Comparison of ENCODE assay signal across 25 mouse cellular contexts in genomic region chr12:73223872-73224271, GRCm38 (mm10).
DNase-seq lines count a peak whose midpoint lies in the region; ATAC-seq lines count a peak whose summit lies in the region.
"Had no signal": no experiment of that assay in that cellular context is flagged by ENCODE, and none has a peak within 500 bp of the region (broad histone marks: within the 10 kb centered on the region; RNA-seq: fewer than 3 reads in every experiment).

No protein-coding gene starts in this region.

- H3K27ac ChIP-seq in kidney, embryonic 15.5 days: no peak overlapping the region
- H3K27ac ChIP-seq in embryonic facial prominence, embryonic 15.5 days (replicated peaks): peak overlapping the region; percentile 44
- H3K27ac ChIP-seq in forebrain, embryonic 13.5 days: no peak overlapping the region
- H3K27ac ChIP-seq: embryonic facial prominence, embryonic 13.5 days; hindbrain, embryonic 10.5 days; intestine, embryonic 15.5 days; layer of hippocampus, adult 2 months; midbrain, embryonic 13.5 days had no signal

- H3K27me3 ChIP-seq in kidney, embryonic 15.5 days: no peaks in the 10 kb centered on the region
- H3K27me3 ChIP-seq in embryonic facial prominence, embryonic 15.5 days: no peaks in the 10 kb centered on the region
- H3K27me3 ChIP-seq in forebrain, embryonic 13.5 days: no peaks in the 10 kb centered on the region
- H3K27me3 ChIP-seq: embryonic facial prominence, embryonic 13.5 days; heart, embryonic 12.5 days; intestine, embryonic 15.5 days; megakaryocyte, embryonic 14.5 days; midbrain, embryonic 13.5 days had no signal

- DNase-seq in kidney, postnatal 14 days: peak; percentile 23
- peak; percentile 22 for DNase-seq in retina, embryonic 14.5 days (ENCODE audit: low spot score)
- no peak for DNase-seq in retina, postnatal 1 day
- peak; percentile 40 for DNase-seq in lung, postnatal 36 days
- no peak for DNase-seq in left cerebral cortex, adult 18-20 months (ENCODE audit: low spot score in 2 of 2)
- DNase-seq: adrenal gland, postnatal 14 days; cerebellum, adult 9-10 months; gastrocnemius, postnatal 25 days; heart, adult 18-20 months; heart, postnatal 10 days; liver, postnatal 0 days; right cerebral cortex, postnatal 25 days; spleen, adult 18-20 months had no signal

- no peak overlapping the region for H3K9ac ChIP-seq in kidney, embryonic 15.5 days
- no peak overlapping the region for H3K9ac ChIP-seq in embryonic facial prominence, embryonic 15.5 days
- no peak overlapping the region for H3K9ac ChIP-seq in forebrain, embryonic 13.5 days
- H3K9ac ChIP-seq: embryonic facial prominence, embryonic 13.5 days; heart, embryonic 12.5 days; intestine, embryonic 15.5 days; liver, postnatal 0 days; midbrain, embryonic 13.5 days had no signal

- no peak overlapping the region for H3K4me3 ChIP-seq in kidney, embryonic 15.5 days (replicated peaks)
- H3K4me3 ChIP-seq in embryonic facial prominence, embryonic 15.5 days (replicated peaks): no peak overlapping the region
- H3K4me3 ChIP-seq in forebrain, embryonic 13.5 days: no peak overlapping the region
- H3K4me3 ChIP-seq: embryonic facial prominence, embryonic 13.5 days; heart, embryonic 12.5 days; hindbrain, embryonic 10.5 days; intestine, embryonic 15.5 days; layer of hippocampus, adult 2 months; megakaryocyte, embryonic 14.5 days; midbrain, embryonic 13.5 days had no signal

- H3K36me3 ChIP-seq in kidney, embryonic 15.5 days: peaks cover 20% of the 10 kb centered on the region
- H3K36me3 ChIP-seq in embryonic facial prominence, embryonic 15.5 days: peaks cover 14% of the 10 kb centered on the region
- H3K36me3 ChIP-seq in forebrain, embryonic 13.5 days (ENCODE audit: poor library complexity, severe bottlenecking): peaks cover 7% of the 10 kb centered on the region
- H3K36me3 ChIP-seq: intestine, embryonic 15.5 days had no signal

- no peak overlapping the region for H3K4me2 ChIP-seq in kidney, embryonic 15.5 days
- no peak overlapping the region for H3K4me2 ChIP-seq in embryonic facial prominence, embryonic 15.5 days (replicated peaks)
- H3K4me2 ChIP-seq in forebrain, embryonic 13.5 days: no peak overlapping the region
- H3K4me2 ChIP-seq: embryonic facial prominence, embryonic 13.5 days; heart, embryonic 12.5 days; intestine, embryonic 15.5 days; midbrain, embryonic 13.5 days had no signal

- H3K4me1 ChIP-seq in kidney, embryonic 15.5 days: no peaks in the 10 kb centered on the region
- no peaks in the 10 kb centered on the region for H3K4me1 ChIP-seq in embryonic facial prominence, embryonic 15.5 days
- H3K4me1 ChIP-seq in forebrain, embryonic 13.5 days: no peaks in the 10 kb centered on the region
- H3K4me1 ChIP-seq: heart, embryonic 12.5 days; hindbrain, embryonic 10.5 days; intestine, embryonic 15.5 days; megakaryocyte, embryonic 14.5 days; midbrain, embryonic 13.5 days had no signal

- ATAC-seq in kidney, embryonic 15.5 days (replicated peaks; ENCODE audit: low FRiP score): no peak
- ATAC-seq in embryonic facial prominence, embryonic 15.5 days (ENCODE audit: insufficient number of reproducible peaks, low FRiP score, low TSS enrichment, low read depth): no peak
- ATAC-seq in forebrain, embryonic 13.5 days: no peak
- ATAC-seq: forebrain, embryonic 16.5 days; hindbrain, embryonic 16.5 days; intestine, embryonic 15.5 days; liver, postnatal 0 days; midbrain, embryonic 13.5 days had no signal

- H3K9me3 ChIP-seq in kidney, embryonic 15.5 days (replicated peaks): no peaks in the 10 kb centered on the region
- H3K9me3 ChIP-seq in embryonic facial prominence, embryonic 15.5 days (replicated peaks): no peaks in the 10 kb centered on the region
- no peaks in the 10 kb centered on the region for H3K9me3 ChIP-seq in forebrain, embryonic 13.5 days (replicated peaks)
- H3K9me3 ChIP-seq: embryonic facial prominence, embryonic 13.5 days; heart, embryonic 12.5 days; hindbrain, embryonic 10.5 days; intestine, embryonic 15.5 days; megakaryocyte, embryonic 14.5 days; midbrain, embryonic 13.5 days had no signal

- 70% methylated on average over 6 of the region's 6 CpGs for WGBS in kidney, embryonic 15.5 days
- WGBS in embryonic facial prominence, embryonic 15.5 days: 25% methylated on average over 6 of the region's 6 CpGs
- 69% methylated on average over 6 of the region's 6 CpGs for WGBS in forebrain, embryonic 13.5 days

Comparison
In these comparisons a context has a peak if more than half of its experiments do, and no peak if none do; other contexts are left out.
1. DNase-seq: peak in kidney, postnatal 14 days (single experiment), retina, embryonic 14.5 days (single experiment) and lung, postnatal 36 days (single experiment); none in retina, postnatal 1 day (single experiment) and left cerebral cortex, adult 18-20 months (0 of 2).